Mouse (Mus musculus) adrenal gland, postnatal 25 days (tissue): ENCODE data around the gene Sp4. TPM values are rescaled to one million over a fixed set of nuclear protein-coding genes. Genes with fewer than 3 reads are reported as not detected.

Experiments
- DNase-seq: peaks from one replicate; pipeline ENCODE4 v3.0.0; 2021; ENCODE audit warnings: mixed read lengths
- long read RNA-seq: library from polyadenylated mRNA; stranded (forward); transcript quantifications from one replicate; pipeline ENCODE4 v2.0.0, GENCODE M21; 2021
- total RNA-seq: library from RNA; stranded (reverse); gene quantifications from 2 replicates; pipeline ENCODE4 v1.2.3, GENCODE M21; 2021

Sp4 gene
- total RNA-seq, result 8.8 and 9.7 TPM in 2 replicates
- long read RNA-seq, partial matches to known transcripts, result 2 of 4 reads
- long read RNA-seq, other reads (novel, unspliced or antisense), result 2 of 4 reads

DNA sequence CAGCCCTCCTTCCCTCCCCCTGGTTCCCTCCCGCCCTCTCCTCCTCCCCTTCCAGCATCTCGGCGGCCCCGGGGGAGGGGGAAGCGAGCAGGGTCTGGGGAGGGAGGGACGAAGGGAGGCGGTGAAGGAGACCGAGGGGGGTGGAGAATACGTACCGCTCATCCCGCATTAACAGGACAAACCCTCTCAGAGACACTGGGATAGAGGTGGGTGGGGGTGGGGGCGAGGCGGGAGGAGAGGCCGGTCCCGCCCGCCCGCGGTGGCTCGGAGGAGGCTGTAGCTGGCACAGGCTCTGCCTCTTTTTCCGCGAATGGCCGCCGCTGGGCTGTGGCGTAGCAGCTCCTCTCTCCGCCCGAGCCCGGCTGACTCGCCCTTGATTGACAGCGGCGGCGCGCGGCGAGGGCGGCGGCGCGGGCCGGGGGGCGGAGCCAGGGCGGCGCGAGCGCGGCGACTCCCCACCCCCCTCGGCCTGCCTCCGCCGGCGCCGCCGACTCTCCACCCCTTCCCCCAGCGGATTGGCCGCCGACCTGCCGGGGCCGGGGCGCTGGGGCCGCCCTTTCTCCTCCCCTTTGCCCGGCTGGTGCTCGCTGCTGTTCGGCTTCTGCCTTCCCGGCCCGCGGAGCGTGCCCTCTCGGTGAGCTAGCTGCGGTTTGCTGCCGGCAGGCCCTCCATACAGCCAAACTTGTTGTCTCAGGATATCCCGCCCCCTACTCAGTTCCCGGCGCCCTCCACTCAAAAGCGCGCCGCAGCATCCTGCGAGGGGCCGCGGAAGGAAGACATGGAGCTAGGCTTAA, at the start of gene Sp4:
Gene Sp4 (minus strand): TSS at position 369 of the 794 bp plus-strand sequence.
- DNase-seq, result peak; percentile 93

DNA sequence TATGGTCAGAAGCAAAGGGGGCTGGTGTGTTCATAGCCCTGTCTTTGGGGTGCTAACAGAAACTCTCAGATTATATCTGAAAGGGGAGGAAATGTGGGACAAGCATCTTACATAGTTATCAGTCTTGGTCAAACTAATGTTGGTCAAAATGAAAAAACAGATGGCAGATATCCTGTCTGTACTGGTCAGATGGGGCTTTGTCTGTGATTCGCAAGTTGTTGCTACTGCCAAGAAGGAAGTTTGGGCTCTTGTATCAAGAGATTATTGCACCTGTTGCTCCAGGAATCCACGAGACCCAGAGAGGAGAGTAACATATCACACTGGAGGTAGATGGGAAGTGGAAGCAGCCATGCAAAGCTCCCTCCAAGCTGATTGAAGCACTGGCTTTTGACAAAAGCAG, 37.9 kb upstream of the Sp4 start:
- no peak for DNase-seq

DNA sequence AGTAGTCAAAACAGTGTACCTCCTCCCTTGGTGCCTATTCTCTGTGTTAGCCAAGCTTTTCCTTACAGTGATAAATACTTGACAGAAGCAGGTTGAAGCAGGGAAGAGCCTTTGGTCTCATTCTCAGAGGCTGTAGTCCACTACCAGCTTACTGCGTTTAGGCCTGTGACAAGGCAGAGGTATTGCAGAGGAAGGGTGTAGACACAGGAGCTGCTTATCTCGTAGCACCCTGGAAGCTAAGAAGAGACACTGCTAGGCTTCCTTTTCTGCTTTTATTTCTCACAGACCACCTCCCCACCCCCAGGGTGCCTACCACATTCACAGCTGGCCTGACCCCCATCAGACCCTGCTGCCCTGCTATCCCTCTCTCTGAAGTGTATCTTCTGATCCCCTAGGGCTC, 37.0 kb upstream of the Sp4 start:
- DNase-seq, result no peak

DNA sequence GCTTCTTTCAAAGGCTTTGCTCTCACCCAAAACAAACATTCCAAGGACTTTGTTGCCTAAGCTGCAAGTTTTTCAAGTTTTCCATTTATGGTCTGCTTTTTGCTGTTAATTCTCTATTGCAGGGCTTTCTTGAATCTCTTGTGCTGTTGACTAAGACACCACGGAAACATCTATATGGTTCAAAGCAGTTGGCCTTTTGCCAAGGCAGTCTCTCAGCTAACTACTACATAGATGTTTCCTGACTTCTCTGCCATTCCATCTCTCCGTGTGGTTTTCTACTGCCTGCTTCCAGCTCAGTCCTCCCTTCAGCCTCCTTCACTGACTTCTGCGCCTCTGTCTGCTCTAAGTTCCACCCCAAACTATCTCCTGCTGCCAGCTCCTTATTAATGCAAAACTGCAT, 36.1 kb upstream of the Sp4 start:
- no peak for DNase-seq

DNA sequence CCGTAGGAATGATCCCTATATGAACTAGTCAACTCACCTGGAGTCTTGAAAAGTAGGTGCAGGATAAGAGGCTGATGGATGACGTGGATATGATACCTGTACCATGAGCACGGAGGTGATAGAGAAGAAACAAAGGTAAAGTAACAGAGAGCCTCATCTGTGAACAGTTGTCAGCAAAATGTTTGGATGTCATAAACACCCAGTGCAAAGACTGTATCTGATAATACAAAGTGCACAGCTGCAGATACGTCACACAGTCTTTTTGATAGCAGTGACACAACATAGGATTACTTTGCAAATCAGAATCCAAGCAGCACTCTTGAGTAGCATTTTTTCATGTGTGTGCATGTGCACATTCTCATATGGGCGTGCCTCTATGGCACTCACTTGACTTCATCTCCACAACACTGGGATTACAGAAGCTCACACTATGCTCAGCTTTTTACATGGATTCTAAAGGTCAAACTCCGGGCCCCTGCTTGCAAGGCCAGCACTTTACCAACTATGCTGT, 27.6 kb upstream of the Sp4 start:
- DNase-seq, result no peak

DNA sequence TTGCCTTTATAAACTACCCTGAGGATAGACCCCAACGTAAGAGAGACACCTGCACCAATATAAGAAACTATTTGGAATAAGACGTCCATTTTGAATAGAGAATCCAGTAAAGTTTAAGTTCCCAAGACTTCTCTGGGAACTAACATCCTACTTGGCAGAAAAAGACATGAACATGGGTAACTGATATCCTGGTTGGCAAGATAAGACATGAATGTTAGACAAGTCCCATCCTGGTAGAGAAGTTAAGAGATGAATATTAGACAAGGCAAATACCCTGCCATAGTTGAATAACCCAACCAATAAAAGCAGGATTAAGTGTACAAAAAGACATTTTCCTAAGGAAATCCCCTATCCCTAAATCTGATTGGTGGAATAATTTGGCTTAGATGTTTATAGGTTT, 26.3 kb upstream of the Sp4 start:
- DNase-seq, result no peak

DNA sequence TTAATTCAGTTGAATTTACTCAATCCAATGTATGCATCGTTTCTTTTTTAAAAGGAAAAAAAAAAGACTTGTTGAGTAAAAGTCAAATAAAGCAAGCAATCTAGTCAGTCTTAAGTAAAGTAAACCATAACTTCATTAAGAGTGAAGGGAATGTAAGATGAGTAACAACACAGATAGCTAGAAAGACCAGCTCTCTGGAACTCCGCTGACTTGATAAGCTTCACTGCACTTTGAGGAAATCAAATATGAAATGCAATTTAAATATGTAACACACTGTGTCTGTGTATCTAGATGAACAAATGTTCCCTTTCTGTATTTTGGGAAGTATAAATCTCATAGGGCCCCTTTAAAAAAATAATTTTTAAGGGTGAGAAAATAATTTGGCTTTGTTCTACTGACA, 24.9 kb upstream of the Sp4 start:
- DNase-seq, result no peak

DNA sequence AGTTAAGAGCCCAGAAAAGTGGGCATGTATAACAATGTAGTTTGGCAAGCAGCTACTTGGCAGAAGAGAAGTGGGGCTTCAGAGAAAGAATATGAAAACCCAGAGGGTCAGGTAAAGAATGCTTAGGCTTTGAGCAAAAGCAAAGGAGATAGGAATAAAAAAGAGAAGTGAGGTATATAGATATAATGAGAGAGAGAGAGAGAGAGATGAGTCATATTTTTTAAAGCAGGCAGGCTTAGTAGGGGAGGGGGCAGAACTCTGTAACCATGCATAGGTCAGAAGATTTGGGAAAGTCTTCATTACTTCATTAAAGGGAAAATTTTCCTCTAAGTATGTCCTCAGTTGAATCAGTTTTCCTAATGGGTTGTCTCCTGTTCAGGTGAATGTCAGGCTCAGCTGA, 18.8 kb upstream of the Sp4 start:
- DNase-seq, result no peak

DNA sequence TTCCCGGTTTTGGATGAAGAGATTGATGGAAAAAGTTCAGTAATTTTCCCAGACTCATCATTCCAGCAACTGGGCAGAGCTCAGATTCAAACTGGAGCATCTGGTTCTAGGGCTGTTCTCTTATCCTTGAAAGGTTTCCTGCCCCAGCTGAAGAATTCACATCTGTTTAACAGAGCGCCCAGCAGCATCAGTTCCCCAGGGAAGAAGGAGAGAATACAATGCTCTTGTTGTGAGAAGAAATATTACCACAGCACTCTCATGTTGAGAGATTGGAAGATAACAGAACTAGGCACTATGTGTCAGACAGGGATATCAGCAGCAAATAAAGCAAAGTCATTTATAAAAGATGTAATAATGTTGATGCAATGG, 13.2 kb upstream of the Sp4 start:
- DNase-seq, result no peak

DNA sequence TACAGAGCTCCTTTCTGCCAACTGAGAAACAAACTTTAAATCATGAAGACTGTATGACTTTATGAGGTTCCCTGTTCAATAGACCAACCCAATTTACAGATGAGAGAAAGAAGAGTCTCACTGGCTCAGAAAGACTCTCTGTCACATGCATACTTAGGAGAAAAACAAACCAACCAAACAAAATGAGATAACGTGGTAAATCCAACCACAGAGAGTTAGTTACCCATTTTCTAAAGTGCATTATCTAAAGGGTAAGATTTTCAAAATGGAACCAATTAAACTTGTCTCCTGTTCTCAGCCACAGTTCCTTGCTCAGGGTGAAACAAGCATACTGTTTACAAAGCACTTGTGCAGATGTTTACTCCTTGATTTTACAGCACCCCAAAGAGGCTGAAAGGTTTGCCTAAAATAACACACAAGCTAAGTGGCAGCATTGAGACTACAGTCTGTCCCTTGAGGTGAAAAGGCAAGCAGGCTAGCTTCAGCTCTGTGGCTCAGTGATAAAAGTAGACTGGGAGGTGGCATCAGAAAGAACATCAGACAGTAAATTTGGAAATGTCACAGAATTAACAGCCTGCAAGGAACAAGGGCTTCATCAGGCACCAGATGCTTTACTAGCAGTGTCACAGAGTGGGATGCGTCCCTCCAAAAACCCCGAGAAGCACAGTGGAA, 12.7 kb upstream of the Sp4 start:
- DNase-seq, result no peak

DNA sequence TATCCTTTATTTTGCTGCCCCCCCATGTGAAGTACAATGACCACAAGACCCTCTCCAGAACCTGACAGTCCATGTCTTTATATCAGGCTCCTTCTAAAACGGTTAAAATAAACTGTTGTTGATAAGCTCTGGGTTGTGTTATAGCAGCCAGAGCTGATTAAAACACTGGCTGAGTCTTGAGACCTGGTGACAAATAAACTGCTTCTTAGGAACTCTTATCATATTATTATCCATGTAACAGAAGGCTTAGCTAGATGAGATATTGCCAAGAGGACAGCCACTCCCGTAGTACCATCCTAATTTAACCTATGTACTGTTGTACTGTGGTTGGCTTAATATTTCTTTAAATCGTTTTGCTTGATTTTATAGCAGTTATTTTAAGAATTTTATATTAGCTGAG, 2.3 kb upstream of the Sp4 start:
- DNase-seq, result no peak

DNA sequence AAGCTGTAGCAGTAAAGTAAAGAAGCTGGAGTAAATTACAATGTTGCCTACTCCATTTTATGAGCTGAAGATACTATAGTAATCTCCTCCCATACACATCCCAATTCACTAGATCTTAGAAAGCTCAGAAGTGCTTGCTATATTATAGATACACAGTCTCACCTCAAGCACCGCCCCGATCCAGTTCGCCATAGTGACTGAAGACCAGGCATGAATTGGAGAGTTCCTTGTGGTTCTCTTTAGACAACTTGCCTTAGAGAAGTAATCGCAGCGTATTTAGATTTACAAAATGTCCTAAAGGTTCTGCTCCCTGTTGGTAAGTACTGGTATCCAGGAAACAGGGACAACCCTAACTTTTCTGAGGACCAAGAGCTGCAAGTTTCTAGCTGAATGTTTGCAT, 1.8 kb upstream of the Sp4 start:
- DNase-seq, result no peak

DNA sequence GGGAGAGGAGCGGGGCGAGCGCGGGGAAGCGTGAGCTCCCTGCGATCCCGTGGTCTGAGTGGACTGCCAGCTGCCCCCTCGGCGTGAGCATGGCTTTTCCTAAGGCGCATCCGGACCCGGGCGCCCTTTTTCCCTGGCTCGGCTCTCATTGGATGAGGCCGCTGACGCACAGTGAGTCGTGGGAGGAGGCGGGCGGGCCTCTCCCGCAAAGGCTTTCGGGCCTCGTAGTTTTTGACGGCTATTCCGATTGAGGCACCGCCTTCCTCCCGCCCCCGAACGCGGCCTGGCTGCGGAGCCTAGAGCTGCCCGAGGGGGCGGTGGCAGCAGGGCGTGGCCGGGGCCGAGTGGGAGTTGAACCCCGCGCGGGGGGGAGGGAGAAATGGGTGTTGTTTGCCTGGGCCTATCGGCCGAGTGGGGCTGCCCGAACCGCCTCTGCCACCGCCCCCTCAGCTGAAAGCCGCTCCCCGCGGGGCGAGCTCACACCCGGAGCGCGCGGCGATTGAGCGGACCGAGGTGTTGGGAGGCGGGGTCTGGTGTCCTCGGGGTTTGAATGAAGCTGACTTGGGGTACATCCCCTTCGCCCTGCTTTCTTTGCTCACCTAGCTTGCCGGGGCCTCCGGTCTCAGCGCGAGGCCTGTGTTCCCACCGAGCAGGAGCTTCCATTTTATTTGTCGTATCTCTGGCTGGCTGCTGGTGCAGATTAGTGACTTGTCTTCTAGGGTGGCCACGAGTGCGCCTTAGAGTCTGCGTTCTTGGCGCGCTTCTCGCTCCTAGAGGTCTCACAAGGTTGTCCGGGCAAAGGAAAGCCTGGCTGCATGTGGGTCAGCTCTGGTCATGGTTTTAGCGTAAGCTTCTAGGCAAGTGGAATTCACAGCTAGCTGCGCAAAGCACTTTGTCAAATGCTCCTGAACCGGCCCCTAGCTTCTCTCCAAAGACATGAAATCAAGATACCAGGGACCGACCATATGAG, 911 bp upstream of the Sp4 start:
- peak; percentile 100 for DNase-seq

DNA sequence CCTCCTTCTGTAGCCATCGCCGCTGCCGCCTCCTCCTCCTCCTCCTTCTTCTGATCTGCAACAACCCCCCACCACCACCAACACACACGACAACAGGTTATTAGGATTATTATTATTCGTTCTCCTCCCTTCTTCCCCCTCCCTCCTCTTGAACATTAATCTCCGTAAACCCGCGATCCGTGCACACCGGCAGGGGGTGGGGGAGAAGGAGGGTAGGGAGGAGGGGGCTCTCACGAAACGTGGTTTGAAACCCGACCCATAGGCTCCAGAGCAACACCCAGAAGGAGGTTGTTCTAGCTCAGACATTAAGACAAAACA, 527 bp downstream of the Sp4 start:
- no peak for DNase-seq

DNA sequence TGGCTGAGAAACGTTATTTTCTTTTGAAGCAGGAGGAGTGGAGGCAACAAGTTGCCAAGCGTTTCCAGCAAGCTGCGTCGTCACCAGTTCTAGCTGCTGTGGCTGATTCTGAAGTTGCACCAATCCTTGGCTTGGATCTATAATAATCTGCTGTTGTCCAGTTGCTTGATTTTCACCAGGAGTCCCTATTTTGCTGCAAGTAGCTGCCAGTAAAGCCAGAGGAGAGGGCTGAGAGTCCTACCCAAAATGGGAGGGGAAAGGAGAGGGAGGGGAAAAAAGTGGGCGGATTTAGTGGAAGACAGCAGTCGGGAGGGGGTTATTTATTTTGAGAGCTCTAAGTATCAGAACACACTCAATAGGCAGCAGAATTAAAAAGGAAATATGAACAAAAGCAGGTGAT, 1.3 kb downstream of the Sp4 start:
- peak; percentile 14 for DNase-seq

DNA sequence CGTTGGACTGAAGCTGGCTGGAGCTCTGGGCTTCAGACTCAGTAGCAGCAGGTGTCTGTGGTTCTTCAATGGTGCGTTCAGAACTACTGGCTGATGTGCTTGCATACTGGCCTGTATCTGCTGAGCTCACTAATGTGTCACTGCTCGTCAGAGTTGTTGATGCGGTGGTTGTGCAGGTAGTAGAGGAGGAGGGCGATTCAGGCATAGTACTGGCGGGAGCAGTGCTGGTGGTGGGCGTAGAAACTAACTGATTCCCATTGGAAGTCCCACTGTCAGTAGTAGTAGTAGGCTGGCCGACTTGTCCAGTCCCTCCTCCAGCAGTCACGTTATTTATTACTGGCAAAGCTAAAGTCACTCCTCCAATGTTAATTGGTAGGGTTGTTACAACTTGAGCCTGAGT, 2.1 kb downstream of the Sp4 start:
- DNase-seq, result no peak

DNA sequence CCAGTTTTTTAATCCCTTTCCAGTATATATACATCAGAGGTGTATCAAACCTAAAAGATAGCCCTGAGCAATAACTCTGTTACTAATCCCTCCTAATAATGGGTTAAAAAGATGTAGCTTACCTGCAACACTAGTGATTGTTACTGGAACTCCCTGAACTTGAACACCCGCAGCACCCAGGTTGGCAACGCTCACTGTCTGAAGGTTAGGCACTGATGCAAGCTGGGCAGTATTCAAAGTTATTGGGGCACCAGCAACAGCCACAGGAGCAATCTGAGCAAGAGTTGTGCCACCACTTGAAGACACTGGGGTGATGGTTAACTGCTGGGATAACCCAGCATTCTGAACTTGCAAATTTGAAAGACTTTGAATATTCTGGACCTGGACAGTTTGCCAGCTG, 2.7 kb downstream of the Sp4 start:
- no peak for DNase-seq

DNA sequence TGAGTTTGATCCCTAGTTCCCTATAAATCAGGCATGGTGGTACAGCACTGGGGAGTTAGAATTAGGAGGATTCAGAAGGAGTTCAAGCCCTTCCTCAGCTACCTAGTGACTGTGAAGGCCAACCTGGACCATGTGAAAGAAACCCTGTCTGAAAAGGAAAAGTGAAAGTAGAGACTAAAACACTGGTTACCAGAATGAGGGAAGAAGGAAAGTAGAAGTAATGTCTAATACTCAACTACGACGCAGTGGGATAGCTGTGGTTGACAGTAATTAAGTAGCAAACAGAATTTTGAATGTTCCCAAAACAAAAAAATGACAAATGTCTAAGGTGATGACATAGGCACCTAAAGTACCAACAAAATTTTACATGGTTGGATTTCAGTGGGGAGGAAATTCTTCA, 5.0 kb downstream of the Sp4 start:
- DNase-seq, result no peak

DNA sequence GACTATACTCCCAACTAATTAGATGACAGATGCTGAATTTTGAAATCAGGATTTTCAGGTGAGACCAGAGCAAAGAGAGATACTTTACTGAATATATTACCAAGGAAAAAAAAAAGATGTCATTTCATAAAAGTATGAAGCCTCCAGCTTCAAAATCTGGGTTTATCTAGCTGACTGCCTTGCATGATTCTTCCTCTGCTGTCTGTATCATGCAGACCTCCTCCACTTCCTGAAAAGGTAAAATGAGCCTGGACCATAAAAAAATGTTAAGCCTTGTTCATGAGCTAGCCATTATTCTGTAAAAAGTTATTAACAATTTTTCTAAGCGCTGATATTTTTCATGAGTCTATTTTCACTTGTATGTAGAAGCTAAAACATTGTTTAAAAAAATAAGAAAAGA, 5.4 kb downstream of the Sp4 start:
- DNase-seq, result no peak

DNA sequence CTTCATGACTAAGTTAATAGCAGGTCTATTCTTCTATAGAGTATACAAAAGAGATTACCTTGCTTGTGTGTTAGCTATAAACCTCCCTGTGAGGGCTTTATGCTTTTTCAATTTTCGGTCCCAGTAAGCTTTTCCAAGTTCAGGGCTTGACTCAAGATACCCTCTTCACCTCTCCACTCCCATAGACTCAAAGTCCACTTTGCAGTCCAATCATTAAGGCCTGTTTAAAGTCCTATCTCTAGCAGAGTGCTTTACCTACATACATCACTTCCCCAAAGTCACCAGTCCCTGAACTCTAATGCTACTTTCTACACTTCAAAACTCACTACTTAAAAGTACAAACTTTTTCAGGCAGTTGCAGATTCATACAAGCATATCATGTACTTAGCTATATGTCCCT, 12.3 kb downstream of the Sp4 start:
- DNase-seq, result no peak

DNA sequence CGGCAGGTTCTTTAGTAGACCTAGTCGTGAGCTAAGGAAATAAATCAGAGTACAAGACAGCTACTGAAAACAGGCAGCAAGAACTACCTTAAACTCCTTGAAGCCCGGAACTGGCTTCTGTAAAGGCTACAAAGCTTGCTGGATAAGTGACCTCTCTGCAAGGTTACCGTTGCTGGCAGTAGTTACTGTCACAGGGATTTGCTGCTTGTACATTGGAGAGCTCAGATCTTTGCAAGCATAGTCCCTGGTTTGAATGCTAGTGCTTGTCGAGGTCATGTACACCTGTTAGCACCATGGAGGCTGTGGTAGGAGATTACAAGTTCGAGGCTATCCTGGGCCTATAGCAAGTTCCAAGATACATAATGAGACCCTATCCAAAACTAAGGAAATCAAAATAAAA, 16.1 kb downstream of the Sp4 start:
- no peak for DNase-seq

DNA sequence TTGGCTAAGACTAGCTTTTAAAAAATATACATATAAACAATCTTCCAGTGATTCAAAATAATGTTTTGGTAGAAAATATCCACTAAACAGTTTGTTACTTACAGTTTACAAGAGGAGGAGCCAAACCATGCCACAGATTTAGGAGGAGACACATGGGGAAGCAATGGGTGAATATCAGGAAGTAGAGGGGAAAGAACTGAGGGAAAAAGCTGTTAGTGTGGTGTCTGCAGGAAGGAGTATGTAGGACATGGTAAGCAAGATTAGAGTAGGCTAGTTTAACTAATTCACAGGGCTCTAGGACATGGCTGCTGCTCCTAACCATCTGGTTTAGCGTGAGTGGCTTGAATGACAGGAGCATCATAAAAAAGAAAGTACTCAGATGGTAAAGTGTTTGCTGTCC, 19.3 kb downstream of the Sp4 start:
- DNase-seq, result no peak

DNA sequence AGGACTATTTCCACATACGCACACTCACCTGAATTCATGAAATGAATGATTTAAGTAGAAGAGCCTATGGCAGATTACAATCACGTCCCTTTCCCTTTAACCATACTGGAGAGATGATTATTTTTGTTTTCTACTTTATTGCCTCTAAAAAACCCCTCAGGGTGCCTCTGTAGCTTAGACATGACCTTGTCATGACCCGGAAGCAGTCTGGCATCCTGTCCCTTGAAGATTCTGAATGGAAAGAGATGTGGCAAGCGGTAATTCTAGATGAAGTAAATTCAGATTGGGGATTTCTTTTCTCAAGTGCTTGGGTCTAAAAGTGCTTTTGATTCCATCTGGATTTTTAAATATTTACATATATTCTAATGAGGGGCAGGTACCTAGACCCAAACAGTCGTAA, 24.9 kb downstream of the Sp4 start:
- DNase-seq, result no peak
